Mouse (Mus musculus) adrenal gland (tissue): Measurements from ENCODE around the gene Exoc7.

Source experiments
- intact Hi-C: fragments of 180-260 bp; cut with DNase I; formaldehyde crosslinking; loops from one replicate; pipeline ENCODE4 v1.15.1; 2025
- long read RNA-seq, 2 experiments: library from polyadenylated mRNA; unstranded; transcript quantifications; one replicate each; pipeline ENCODE4 v2.0.0; 2020; ENCODE audit warnings: borderline replicate concordance in 1 of 2; ENCODE audit not compliant: insufficient replicate concordance in 1 of 2

Gene Exoc7
- long read RNA-seq, experiment 1, transcript Exoc7-202 (18 exons, 3,205 nt), result major isoform, 70 of 85 reads
- long read RNA-seq, experiment 1, partial matches to known transcripts, result 4 of 85 reads
- long read RNA-seq, experiment 1, other reads (novel, unspliced or antisense), result 8 of 85 reads
- long read RNA-seq, experiment 2, transcript Exoc7-202 (18 exons, 3,205 nt), result major isoform, 62 of 77 reads
- long read RNA-seq, experiment 2, partial matches to known transcripts, result 2 of 77 reads
- long read RNA-seq, experiment 2, other reads (novel, unspliced or antisense), result 10 of 77 reads

GRCm38 (mm10) chr11:116307019-116307725 is at the start of gene Exoc7:
Exoc7 (minus strand) TSS chr11:116307233.
- intact Hi-C loops, result no loop called here

DNA sequence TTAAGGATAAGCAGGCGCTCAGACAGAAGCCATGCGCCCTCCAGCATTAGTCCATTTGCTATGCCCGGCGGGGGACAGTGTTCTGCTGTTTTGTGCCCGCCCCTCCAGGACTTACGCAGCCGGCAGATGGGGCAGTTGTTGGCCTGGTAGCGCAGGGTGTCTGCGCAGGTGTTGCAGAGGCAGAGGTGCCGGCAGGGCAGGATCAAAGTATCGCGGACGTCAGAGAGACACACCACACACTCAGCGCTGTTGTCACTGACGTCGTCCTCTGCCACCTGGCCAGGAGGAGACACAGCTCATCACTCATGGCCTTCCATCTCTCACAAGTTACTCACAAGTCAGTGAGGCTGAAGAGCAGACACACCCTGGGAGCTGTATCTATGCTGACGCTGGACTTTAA is 47.5 kb upstream of the Exoc7 start:
- intact Hi-C loops, result no loop called here

DNA sequence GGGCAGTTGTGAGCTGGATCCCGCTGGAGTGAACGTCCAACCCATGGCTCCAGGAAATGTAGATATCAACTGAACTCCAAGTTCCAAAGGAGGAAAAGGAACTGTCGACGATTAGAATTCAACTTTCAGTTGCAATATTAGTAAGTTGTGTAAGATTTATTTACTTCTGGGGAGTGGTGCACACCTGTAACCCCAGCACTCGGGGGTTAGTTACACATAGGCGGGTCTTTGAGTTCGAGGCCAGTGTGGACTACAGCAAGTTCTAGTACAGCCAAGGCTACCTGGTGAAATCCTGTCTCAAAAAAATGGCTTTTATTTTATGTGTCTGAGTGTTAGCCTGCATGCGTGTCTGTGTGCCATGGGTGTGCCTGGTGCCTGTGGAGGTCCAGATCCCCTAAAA is 46.5 kb upstream of the Exoc7 start:
- intact Hi-C loops, result no loop called here

DNA sequence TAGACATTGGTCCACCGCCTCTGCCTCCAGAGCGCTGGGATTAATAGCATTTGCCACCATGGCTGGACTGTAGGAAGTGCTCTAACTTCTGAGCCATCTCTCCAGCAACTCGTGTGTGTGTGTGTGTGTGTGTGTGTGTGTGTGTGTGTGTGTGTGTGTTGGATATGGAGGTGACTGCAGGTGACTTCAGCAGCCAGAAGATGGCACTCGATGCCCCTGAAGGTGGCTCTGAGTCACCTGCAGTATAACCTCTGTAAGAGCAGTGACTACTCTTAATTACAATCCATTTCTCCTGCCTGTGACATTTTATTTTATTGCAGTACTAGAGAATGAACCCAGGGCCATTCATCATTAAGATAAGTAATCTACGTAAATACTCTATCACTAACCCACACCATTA is 44.3 kb upstream of the Exoc7 start:
- intact Hi-C loops, result no loop called here

- intact Hi-C loops, result no loop called here
Observed at GRCm38 (mm10) chr11:116347955-116348354, 40.9 kb upstream of the Exoc7 start.

- intact Hi-C loops, result no loop called here
Observed at GRCm38 (mm10) chr11:116347012-116347411, 40.0 kb upstream of the Exoc7 start.

DNA sequence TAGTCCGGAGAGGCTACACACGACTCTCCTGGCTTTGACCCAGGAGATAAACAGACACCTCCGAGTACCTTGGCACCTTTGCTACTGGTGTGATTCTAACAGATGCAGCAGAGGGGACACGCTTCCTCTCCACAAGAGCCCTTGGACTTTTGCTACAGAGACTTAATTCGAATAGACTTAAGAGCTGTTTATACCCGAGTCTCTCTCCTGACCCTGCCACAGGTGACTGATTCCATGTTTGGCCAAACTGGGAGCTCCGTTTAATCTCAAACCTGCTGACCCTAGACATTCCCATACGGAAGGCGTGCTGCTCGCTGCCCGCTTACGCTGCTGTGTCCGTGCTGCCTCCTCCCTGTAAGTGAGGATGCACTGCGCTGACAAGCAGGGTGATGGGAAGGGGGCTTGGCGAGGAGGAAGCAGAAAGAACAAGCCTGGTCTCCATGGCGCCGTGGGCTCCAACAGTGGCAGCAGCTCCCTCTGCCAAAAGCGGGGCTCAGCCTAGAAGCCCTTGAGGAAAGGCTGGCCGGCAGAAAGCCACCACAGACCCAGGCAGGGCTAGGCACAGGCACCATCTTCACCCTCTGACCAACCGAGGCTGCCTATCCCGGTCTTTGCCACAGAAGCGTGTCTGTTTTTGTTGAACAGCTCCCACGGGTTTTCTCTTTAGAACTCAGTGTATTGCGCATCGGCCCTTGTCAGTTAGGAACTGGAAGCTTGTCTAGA is 35.2 kb upstream of the Exoc7 start:
- intact Hi-C loops, result no loop called here

- intact Hi-C loops, result no loop called here
Observed at GRCm38 (mm10) chr11:116337531-116337930, 30.5 kb upstream of the Exoc7 start.

DNA sequence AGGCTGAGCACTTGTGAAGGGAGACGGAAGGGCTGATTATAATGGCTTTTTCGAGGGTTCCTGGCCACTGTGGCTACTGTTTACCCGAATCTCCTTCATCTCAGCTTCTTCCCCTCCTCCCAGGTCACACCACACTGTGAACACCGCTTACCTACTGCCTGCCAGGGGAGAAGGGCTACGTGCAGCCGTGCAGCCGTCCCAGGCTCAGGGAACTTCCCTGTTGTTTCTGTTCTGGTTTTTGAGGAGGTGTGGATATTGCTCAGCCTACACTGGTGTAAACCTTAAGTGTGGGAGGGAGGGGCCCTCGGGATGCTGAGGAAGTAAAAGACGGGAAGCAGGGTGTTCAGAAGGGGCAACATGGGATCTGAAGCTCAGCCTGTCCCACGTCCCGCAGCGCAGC is 30.0 kb upstream of the Exoc7 start:
- intact Hi-C loops, result no loop called here

DNA sequence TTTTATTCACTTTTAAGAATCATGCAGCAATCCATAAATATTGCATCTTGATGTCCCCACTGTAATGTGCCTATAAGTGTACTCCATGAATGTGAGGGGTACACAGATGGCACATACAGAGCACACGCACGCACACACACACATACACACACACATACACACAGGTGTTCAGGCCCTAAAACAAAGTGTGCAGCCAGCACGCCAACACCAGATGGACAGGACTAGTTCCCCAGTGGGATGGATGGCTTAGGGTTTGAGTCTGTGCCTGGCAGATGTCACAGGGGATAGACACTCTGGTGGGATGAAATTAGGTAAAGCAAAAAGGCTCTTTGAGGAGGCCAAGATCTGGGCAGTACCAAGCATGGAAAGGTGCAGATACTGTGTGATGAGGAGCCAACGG is 29.4 kb upstream of the Exoc7 start:
- intact Hi-C loops, result no loop called here

GRCm38 (mm10) chr11:116335244-116336036 is 28.4 kb upstream of the Exoc7 start, which contains the start of gene Foxj1:
Foxj1 (minus strand) TSS chr11:116335399.
- intact Hi-C loops, result no loop called here

GRCm38 (mm10) chr11:116334417-116334782 is 27.4 kb upstream of the Exoc7 start:
- intact Hi-C loops, result no loop called here

DNA sequence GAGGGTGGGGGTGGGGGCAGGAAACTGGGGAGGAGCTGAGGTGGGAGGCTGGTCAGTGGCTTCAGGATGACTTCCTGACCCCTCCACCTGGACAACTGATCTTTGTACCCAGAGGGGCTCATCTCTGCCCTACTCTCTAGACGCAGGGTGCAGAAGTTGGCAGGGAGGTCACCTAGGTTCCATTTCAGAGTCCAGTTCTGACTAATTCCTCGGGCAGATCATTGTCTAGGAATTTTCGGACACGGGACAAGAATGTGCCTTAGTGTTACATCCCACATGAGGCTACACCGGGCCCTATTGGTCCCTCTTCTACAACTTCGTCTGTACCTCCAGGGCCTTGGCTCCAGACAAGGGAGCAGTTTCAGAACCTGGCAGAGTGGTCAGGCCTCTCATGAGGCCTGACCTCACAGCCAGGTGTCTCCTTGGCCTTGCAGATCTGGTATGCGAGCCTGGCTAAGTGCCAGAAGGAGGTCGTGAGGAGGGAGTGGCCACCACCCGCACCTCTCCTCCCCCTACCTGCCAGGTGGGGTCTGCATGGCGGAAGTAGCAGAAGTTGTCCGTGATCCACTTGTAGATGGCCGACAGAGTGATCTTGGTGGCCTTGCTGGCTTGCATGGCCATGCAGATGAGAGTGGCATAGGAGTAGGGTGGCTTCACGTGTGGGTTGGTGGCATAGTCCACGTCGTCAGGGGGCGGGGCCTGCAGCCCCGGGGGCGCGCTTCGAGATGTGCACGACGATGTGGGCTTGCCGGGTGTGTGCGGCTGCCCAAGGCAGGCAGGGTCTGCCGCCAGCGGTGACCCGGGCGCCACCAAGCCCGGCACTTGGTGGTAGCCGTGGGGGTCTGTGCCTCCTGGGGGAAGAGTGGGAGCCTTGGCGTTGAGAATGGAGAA is 26.7 kb upstream of the Exoc7 start:
- intact Hi-C loops, result no loop called here

- intact Hi-C loops, result no loop called here
Observed at GRCm38 (mm10) chr11:116332983-116333270, 25.9 kb upstream of the Exoc7 start.

DNA sequence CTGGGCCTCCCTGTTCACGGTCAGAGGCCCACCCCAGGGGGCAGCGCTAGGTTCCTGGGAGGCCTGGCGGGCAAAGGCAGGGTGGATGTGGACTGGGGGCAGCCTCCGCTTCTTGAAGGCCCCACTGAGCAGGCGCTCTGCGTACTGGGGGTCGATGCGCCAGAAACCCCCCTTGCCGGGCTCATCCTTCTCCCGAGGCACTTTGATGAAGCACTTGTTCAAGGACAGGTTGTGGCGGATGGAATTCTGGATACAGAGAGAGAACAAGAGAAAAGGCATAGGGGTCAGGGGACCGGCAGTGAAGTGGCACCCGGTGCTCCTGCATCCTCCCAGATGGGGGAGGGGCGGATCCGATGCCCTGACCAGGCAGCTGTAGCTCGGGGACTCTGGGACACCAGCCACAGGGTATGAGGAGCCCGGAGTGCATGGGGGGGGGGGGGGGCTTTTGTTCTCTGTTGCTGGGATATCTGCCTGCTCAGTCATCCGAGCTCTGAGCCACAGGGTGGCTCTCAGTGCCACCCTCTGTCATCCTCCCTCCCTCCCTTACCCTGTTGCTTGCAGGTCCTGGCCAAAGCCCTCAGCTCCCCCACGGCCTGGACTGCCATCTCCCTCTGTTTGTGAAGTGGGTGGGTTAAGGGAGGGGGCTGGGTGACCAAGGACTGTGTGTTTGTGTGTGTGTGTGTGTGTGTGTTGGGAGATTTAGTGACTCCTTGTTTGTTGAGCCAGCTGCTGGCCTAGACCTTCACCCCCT is 25.4 kb upstream of the Exoc7 start:
- intact Hi-C loops, result no loop called here

DNA sequence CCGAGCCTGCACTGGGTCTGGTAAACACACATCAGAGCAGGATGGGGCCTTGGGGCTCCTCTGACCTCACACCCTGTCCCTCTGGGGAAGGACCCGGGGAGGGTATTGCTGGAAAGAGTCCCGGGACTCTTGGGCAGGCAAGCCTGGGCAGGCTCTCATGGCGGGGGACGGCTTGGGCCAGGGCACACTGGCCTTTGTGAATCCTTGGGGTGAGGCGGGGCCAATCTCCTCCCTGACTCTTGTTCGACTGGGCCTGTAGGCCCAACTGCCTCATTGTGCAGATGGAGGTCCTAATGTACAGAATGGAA is 23.1 kb upstream of the Exoc7 start:
- intact Hi-C loops, result no loop called here

GRCm38 (mm10) chr11:116329314-116330210 is 22.5 kb upstream of the Exoc7 start:
- intact Hi-C loops, result no loop called here

- intact Hi-C loops, result no loop called here
Observed at GRCm38 (mm10) chr11:116326963-116327603, 20.1 kb upstream of the Exoc7 start.
